Mouse (Mus musculus): ENCODE data around the gene Nlgn1.

- TF ChIP-seq CTCF (conservative IDR thresholded peaks at IDR 0.05; ENCODE audit: low read length) = no peak
- no peak for TF ChIP-seq POU5F1 (IDR thresholded peaks at IDR 0.05; ENCODE audit: borderline replicate concordance, low read length)
- TF ChIP-seq NANOG (IDR thresholded peaks at IDR 0.05; ENCODE audit: borderline replicate concordance, low read length) = no peak
Measured at GRCm38 (mm10) chr3:26317397-26317796, 14.9 kb downstream of the Nlgn1 start.
